Mouse (Mus musculus): ENCODE measurements around the gene 1700113H08Rik.

1700113H08Rik gene

GRCm38 (mm10) chr10:87212854-87213253, 155.0 kb downstream of the 1700113H08Rik start:
- no peak for DNase-seq

GRCm38 (mm10) chr10:87230071-87230910, 172.4 kb downstream of the 1700113H08Rik start:
- no peak for DNase-seq

- DNase-seq: no peak
Measured at GRCm38 (mm10) chr10:87239332-87240008, 181.6 kb downstream of the 1700113H08Rik start.

- no peak for DNase-seq
Measured at GRCm38 (mm10) chr10:87271724-87272123, 213.9 kb downstream of the 1700113H08Rik start.

GRCm38 (mm10) chr10:87272133-87272622, 214.3 kb downstream of the 1700113H08Rik start:
- DNase-seq: no peak

GRCm38 (mm10) chr10:87275075-87275474, 217.2 kb downstream of the 1700113H08Rik start:
- DNase-seq: no peak

Measured in cerebellum, adult 11 months (tissue).